Mouse (Mus musculus) neural tube, embryonic 11.5 days (tissue): ENCODE data around the gene Crtc3. TPM values are rescaled to one million over a fixed set of nuclear protein-coding genes. Genes with fewer than 3 reads are reported as not detected.

Experiments used
- polyA plus RNA-seq: library from polyadenylated mRNA; unstranded; fragments of >200 nt; fragmentation: Nextera tagmentation; extraction: Ambion mirVana; gene quantifications from 2 replicates; pipeline ENCODE4 v1.2.1, GENCODE M21; 2014

Crtc3 gene
- polyA plus RNA-seq, 1 experiment from 2014 or later, result 11.8 TPM

Other genes with a start within 250 kb of the Crtc3 start
- 34.5 and 37.6 TPM in 2 replicates for gene Blm, start 153.8 kb downstream of the Crtc3 start, polyA plus RNA-seq
- gene Iqgap1, start 137.1 kb upstream of the Crtc3 start, polyA plus RNA-seq, result 26.4 TPM in 2 replicates
- gene Zscan2, start 172.0 kb upstream of the Crtc3 start, polyA plus RNA-seq, result 4.2 and 4.9 TPM in 2 replicates
- gene Wdr73, start 212.4 kb upstream of the Crtc3 start, polyA plus RNA-seq, result 37.7 and 41.8 TPM in 2 replicates
- gene Nmb, start 216.2 kb upstream of the Crtc3 start, polyA plus RNA-seq, result 5.1 TPM in 2 replicates